Mouse (Mus musculus) ES-E14 (cell line): ENCODE data around the gene Myadml2. TPM values are rescaled to one million over a fixed set of nuclear protein-coding genes. Genes with fewer than 3 reads are reported as not detected.

Experiments used
- DNase-seq: peaks from one replicate; pipeline ENCODE4 v3.0.0-alpha.2; 2013; ENCODE audit warnings: low read depth, low spot score
- H3K27ac ChIP-seq: 2 replicates; pipeline ENCODE4 v1.5.1; 2012; ENCODE audit warnings: low read depth, mild to moderate bottlenecking, low read length, moderate library complexity, mixed read lengths; ENCODE audit not compliant: poor library complexity, insufficient read depth, severe bottlenecking
- H3K36me3 ChIP-seq: 2 replicates; pipeline ENCODE4 v1.6.1; 2012; ENCODE audit warnings: mild to moderate bottlenecking, low read length, moderate library complexity, mixed read lengths; ENCODE audit not compliant: control insufficient read depth, poor library complexity, insufficient read depth, severe bottlenecking
- H3K4me1 ChIP-seq, 2 experiments: fragments of 150-350 bp in 1 of 2; sonication (generic) in 1 of 2; 2 replicates each; pipeline ENCODE4 v1.6.1; 2012; ENCODE audit warnings: low read length in 2 of 2, mild to moderate bottlenecking in 1 of 2, mixed read lengths in 1 of 2; ENCODE audit not compliant: control insufficient read depth in 2 of 2, insufficient read depth in 2 of 2, poor library complexity in 1 of 2
- H3K4me3 ChIP-seq, 2 experiments: fragments of 150-350 bp in 1 of 2; sonication (generic) in 1 of 2; 2 replicates each; pipeline ENCODE4 v1.5.1; 2012; ENCODE audit warnings: low read length in 2 of 2, low read depth in 1 of 2, mild to moderate bottlenecking in 1 of 2, mixed read lengths in 1 of 2; ENCODE audit not compliant: insufficient read depth in 1 of 2, poor library complexity in 1 of 2, severe bottlenecking in 1 of 2
- H3K9ac ChIP-seq: 2 replicates; pipeline ENCODE4 v1.6.1; 2012; ENCODE audit warnings: low read depth, mild to moderate bottlenecking, low read length, mixed read lengths; ENCODE audit not compliant: poor library complexity, insufficient read depth, severe bottlenecking
- H3K9me3 ChIP-seq: fragments of 150-350 bp; sonication (generic); 2 replicates; pipeline ENCODE4 v1.6.1; 2012; ENCODE audit warnings: low read depth, mild to moderate bottlenecking, low read length; ENCODE audit not compliant: control insufficient read depth, insufficient read depth
- CHD2 ChIP-seq: IDR thresholded peaks from 2 replicates; pipeline ENCODE4 v1.6.1; 2014; ENCODE audit warnings: mild to moderate bottlenecking, low read depth, low read length, inconsistent platforms
- HCFC1 ChIP-seq: IDR thresholded peaks from 2 replicates; pipeline ENCODE4 v1.6.1; 2012; ENCODE audit warnings: low read length, inconsistent platforms, borderline replicate concordance; ENCODE audit not compliant: insufficient read depth
- MAFK ChIP-seq: IDR thresholded peaks from 2 replicates; pipeline ENCODE4 v1.6.1; 2014; ENCODE audit warnings: mild to moderate bottlenecking, low read depth, low read length, inconsistent platforms; ENCODE audit not compliant: insufficient read depth
- ZC3H11A ChIP-seq: IDR thresholded peaks from 2 replicates; pipeline ENCODE4 v1.6.1; 2012; ENCODE audit warnings: low read depth, mild to moderate bottlenecking, inconsistent platforms, low read length, borderline replicate concordance
- ZNF384 ChIP-seq: IDR thresholded peaks from 2 replicates; pipeline ENCODE4 v1.6.1; 2012; ENCODE audit warnings: low read depth, low read length, inconsistent platforms
- in situ Hi-C, 2 experiments: fragments of 600-800 bp; cut with MboI; formaldehyde crosslinking; loops; one replicate each; pipeline ENCODE4 v1.15.1; 2025; ENCODE audit warnings: low sequenced_read_pairs in 2 of 2, inconsistent platforms in 1 of 2; ENCODE audit not compliant: unreplicated experiment in 2 of 2
- total RNA-seq: library from RNA; depleted of rRNA; stranded (reverse); fragments of 300-350 nt; gene quantifications from 2 replicates; pipeline ENCODE4 v1.2.3, GENCODE M21; 2012; rRNA removed

The Myadml2 gene
- total RNA-seq, 1 experiment = not detected

GRCm38 (mm10) chr11:120600716-120601115 lies 47.2 kb downstream of the Myadml2 start:
- Histone ChIP-seq H3K4me1 (peaks cover 4 to 7% of the 10 kb centered on the region in 2 experiments; a peak in 3 of 4 replicates), H3K4me3 (no peak overlapping the region), H3K36me3 (peaks cover 32% of the 10 kb centered on the region), H3K27ac (no peak overlapping the region), H3K9me3 (no peaks in the 10 kb centered on the region), H3K9ac (no peak overlapping the region)
- in situ Hi-C loops = no loop called here
- no peak for DNase-seq
- TF ChIP-seq ZNF384 (no peak), MAFK (no peak), ZC3H11A (no peak), HCFC1 (no peak), CHD2 (no peak)

DNA sequence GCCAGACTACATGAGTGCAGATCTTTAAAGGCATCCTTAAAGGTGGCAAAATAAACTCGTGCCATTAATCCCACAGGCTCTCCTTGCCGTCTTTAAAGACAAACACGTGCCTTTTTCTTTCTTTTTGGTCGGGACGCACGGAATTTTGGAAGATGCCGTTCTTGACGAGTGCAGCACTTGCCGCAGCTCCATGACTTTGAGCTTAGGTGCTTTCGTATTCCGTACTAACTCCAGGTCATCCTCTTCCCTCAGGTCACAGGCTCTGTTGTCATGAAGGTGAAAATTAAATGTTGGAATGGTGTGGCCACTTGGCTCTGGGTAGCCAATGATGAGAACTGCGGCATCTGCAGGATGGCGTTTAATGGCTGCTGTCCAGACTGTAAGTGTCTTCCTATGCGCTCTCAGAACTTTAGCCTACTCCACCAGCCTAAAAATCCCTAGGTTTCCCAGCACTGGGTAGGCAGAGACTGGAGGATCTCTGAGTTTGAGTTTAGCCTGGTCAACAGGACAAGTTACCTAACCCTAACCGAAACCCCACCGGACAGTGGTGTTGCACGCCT lies 48.9 kb downstream of the Myadml2 start:
- Histone ChIP-seq H3K9me3 (no peaks in the 10 kb centered on the region), H3K27ac (peak overlapping the region; percentile 67; the same call in 1 of the 2 replicates), H3K9ac (peak overlapping the region; percentile 84), H3K36me3 (peaks cover 42% of the 10 kb centered on the region), H3K4me1 (peaks cover 4 to 7% of the 10 kb centered on the region in 2 experiments; a peak in 3 of 4 replicates), H3K4me3 (peak overlapping the region; percentile 74 to 87)
- in situ Hi-C loops = no loop called here
- DNase-seq = no peak
- no peak for TF ChIP-seq MAFK
- no peak for TF ChIP-seq CHD2
- no peak for TF ChIP-seq HCFC1
- no peak for TF ChIP-seq ZC3H11A
- TF ChIP-seq ZNF384 = no peak

DNA sequence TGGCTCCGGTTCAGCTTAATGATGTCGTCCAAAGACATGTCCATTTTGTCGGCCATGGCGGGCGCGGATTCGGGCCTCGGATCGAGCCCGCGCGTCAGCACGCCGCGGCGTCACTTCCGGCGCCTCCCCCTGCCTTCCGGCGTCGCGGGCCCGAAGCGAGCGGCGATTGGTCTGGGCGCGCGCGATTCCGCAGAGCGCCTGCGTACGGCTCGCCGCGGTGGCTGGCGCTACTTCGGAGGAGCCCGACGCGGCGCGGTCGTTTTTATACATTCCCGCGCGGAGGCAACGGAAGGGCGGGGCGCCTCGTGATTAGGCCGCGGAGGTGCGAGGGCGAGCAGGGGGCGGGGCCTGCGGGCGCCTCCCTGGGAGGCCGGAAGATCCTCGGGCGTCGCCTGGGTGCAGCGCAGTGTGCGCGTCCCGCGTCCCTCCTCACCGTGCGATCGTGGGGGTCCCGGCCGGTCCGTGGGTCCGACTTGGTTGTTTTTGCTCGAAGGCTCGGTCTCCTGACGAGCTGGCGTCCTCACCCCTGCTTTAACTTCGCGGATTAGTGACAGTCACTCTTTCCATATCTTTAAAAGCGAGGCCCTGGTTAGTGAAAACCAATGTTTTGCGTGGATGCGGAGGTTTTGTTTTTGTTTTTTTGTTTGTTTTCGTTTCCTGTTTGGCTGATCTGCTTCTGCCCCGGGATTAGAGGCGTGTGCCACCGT lies 49.5 kb downstream of the Myadml2 start, which contains the start of the genes Alyref and Anapc11:
Alyref (minus strand) TSS at position 83 of the 707 bp plus-strand sequence.
Anapc11 (plus strand) TSS at position 139 of the 707 bp plus-strand sequence.
- Histone ChIP-seq H3K36me3 (peaks cover 43% of the 10 kb centered on the region), H3K27ac (peak within 1 kb of the TSS; percentile 78), H3K4me3 (peak within 1 kb of the TSS; percentile 86 to 87), H3K9ac (peak within 1 kb of the TSS; percentile 95), H3K9me3 (no peaks in the 10 kb centered on the region), H3K4me1 (peaks cover 4 to 7% of the 10 kb centered on the region in 2 experiments; a peak in 3 of 4 replicates)
- peak; percentile 90 for DNase-seq
- in situ Hi-C loops = no loop called here
- TF ChIP-seq CHD2 = no peak
- TF ChIP-seq ZC3H11A = no peak
- no peak for TF ChIP-seq MAFK
- no peak for TF ChIP-seq ZNF384
- TF ChIP-seq HCFC1 = no peak

- peak overlapping the region; percentile 86 to 87 for H3K4me3 ChIP-seq
- in situ Hi-C loops = no loop called here
- peak overlapping the region; percentile 78 for H3K27ac ChIP-seq
- H3K9me3 ChIP-seq = no peaks in the 10 kb centered on the region
- peaks cover 42% of the 10 kb centered on the region for H3K36me3 ChIP-seq
- peaks cover 4 to 7% of the 10 kb centered on the region in 2 experiments; a peak in 3 of 4 replicates for H3K4me1 ChIP-seq
- peak overlapping the region; percentile 95 for H3K9ac ChIP-seq
- no peak for DNase-seq
- TF ChIP-seq ZNF384 = no peak
- no peak for TF ChIP-seq MAFK
- TF ChIP-seq HCFC1 = no peak
- TF ChIP-seq CHD2 = no peak
- TF ChIP-seq ZC3H11A = no peak
Measured at GRCm38 (mm10) chr11:120597240-120598235, 50.4 kb downstream of the Myadml2 start.

Other genes starting within 250 kb of the Myadml2 start
- 35.6 and 57.7 TPM in 2 replicates for gene Nploc4, start 210.4 kb downstream of the Myadml2 start, total RNA-seq
- not detected in 2 replicates for gene Tspan10, start 205.5 kb downstream of the Myadml2 start, total RNA-seq
- not detected in 2 replicates for gene Pde6g, start 194.7 kb downstream of the Myadml2 start, total RNA-seq
- 2.9 and 4.1 TPM in 2 replicates for gene Oxld1, start 190.1 kb downstream of the Myadml2 start, total RNA-seq
- gene Ccdc137, start 190.0 kb downstream of the Myadml2 start, total RNA-seq = 24.6 and 27.4 TPM in 2 replicates
- 15.3 and 21.2 TPM in 2 replicates for gene Arl16, start 180.6 kb downstream of the Myadml2 start, total RNA-seq
- gene Mrpl12, start 163.5 kb downstream of the Myadml2 start, total RNA-seq = 100 and 136 TPM in 2 replicates
- gene Slc25a10, start 156.3 kb downstream of the Myadml2 start, total RNA-seq = 30.2 and 35.0 TPM in 2 replicates
- 0.40 and 0.53 TPM in 2 replicates for gene Gcgr, start 117.5 kb downstream of the Myadml2 start, total RNA-seq
- gene Mcrip1, start 98.4 kb downstream of the Myadml2 start, total RNA-seq = 18.9 and 20.2 TPM in 2 replicates
- gene Ppp1r27, start 97.0 kb downstream of the Myadml2 start, total RNA-seq = not detected in 2 replicates
- 904 and 977 TPM in 2 replicates for gene P4hb, start 74.9 kb downstream of the Myadml2 start, total RNA-seq
- 161 and 253 TPM in 2 replicates for gene Arhgdia, start 66.5 kb downstream of the Myadml2 start, total RNA-seq
- gene Alyref, start 49.8 kb downstream of the Myadml2 start, total RNA-seq = 300 and 397 TPM in 2 replicates
- 87.4 and 98.4 TPM in 2 replicates for gene Anapc11, start 49.7 kb downstream of the Myadml2 start, total RNA-seq
- gene Npb, start 39.7 kb downstream of the Myadml2 start, total RNA-seq = 0.69 and 0.94 TPM in 2 replicates
- 88.6 and 188 TPM in 2 replicates for gene Pcyt2, start 30.2 kb downstream of the Myadml2 start, total RNA-seq
- 29.4 and 33.2 TPM in 2 replicates for gene Sirt7, start 22.9 kb downstream of the Myadml2 start, total RNA-seq
- gene Mafg, start 14.6 kb downstream of the Myadml2 start, total RNA-seq = 42.6 and 48.4 TPM in 2 replicates
- 19.0 and 19.6 TPM in 2 replicates for gene Pycr1, start 4.4 kb downstream of the Myadml2 start, total RNA-seq
- gene Notum, start 13.0 kb upstream of the Myadml2 start, total RNA-seq = 47.8 and 196 TPM in 2 replicates
- gene Aspscr1, start 24.8 kb upstream of the Myadml2 start, total RNA-seq = 85.2 and 144 TPM in 2 replicates
- gene Cenpx, start 65.6 kb upstream of the Myadml2 start, total RNA-seq = 53.9 TPM in 2 replicates
- 30.3 and 65.0 TPM in 2 replicates for gene Lrrc45, start 65.8 kb upstream of the Myadml2 start, total RNA-seq
- 20.1 and 34.3 TPM in 2 replicates for gene Rac3, start 73.3 kb upstream of the Myadml2 start, total RNA-seq
- 43.6 and 66.6 TPM in 2 replicates for gene Dcxr, start 79.1 kb upstream of the Myadml2 start, total RNA-seq
- gene Cbr2, start 84.0 kb upstream of the Myadml2 start, total RNA-seq = not detected in 2 replicates
- 184 and 244 TPM in 2 replicates for gene Hmga1b, start 114.6 kb upstream of the Myadml2 start, total RNA-seq
- gene Rfng, start 136.0 kb upstream of the Myadml2 start, total RNA-seq = 18.8 and 28.6 TPM in 2 replicates
- gene Gps1, start 136.1 kb upstream of the Myadml2 start, total RNA-seq = 289 and 378 TPM in 2 replicates
- 101 and 124 TPM in 2 replicates for gene Dus1l, start 148.2 kb upstream of the Myadml2 start, total RNA-seq
- 210 and 251 TPM in 2 replicates for gene Fasn, start 176.4 kb upstream of the Myadml2 start, total RNA-seq